8 mouse cellular contexts compared by ENCODE assay signal in genomic region chr13:4943046-4943445, GRCm38 (mm10).
DNase-seq lines count a peak whose midpoint lies in the region; ATAC-seq and TF ChIP-seq lines count a peak whose summit lies in the region.

No protein-coding gene starts in this region.

- ATAC-seq in embryonic facial prominence, embryonic 14.5 days (ENCODE audit: low read depth) = peak; percentile 41; the same call in 1 of the 2 replicates
- ATAC-seq in neural tube, embryonic 13.5 days (ENCODE audit: low read depth) = 0 out of 2 replicates have a peak, but pooled peaks have one; percentile 24

- peak overlapping the region; percentile 48 for H3K9ac ChIP-seq in embryonic facial prominence, embryonic 14.5 days (ENCODE audit: low read depth, low read length)
- no peak overlapping the region for H3K9ac ChIP-seq in neural tube, embryonic 13.5 days

- H3K4me2 ChIP-seq in embryonic facial prominence, embryonic 14.5 days (ENCODE audit: low read depth, low read length) = peak overlapping the region; percentile 56
- H3K4me2 ChIP-seq in neural tube, embryonic 13.5 days = peak overlapping the region; percentile 50

- H3K27me3 ChIP-seq in embryonic facial prominence, embryonic 14.5 days (replicated peaks; ENCODE audit: control insufficient read depth, insufficient read depth, low read length) = no peaks in the 10 kb centered on the region
- H3K27me3 ChIP-seq in limb, embryonic 10.5 days (ENCODE audit: low read depth, poor library complexity, severe bottlenecking) = no peaks in the 10 kb centered on the region
- no peaks in the 10 kb centered on the region for H3K27me3 ChIP-seq in neural tube, embryonic 13.5 days

- DNase-seq in lung, adult 2 months = no peak
- DNase-seq in lung, postnatal 10 days = no peak
- no peak for DNase-seq in embryonic facial prominence, embryonic 14.5 days (ENCODE audit: low spot score)
- DNase-seq in limb, embryonic 10.5 days (ENCODE audit: low spot score) = no peak
- no peak for DNase-seq in embryo, embryonic 10.5 days (ENCODE audit: low spot score)
- DNase-seq in right cerebral cortex, postnatal 14 days = no peak
- DNase-seq in spleen, adult 18-20 months = no peak

- no peak for TF ChIP-seq POLR2A in lung, adult 2 months (IDR thresholded peaks at IDR 0.05; ENCODE audit: borderline replicate concordance, extremely low read depth, low read depth, low read length)

- H3K4me1 ChIP-seq in lung, adult 2 months (ENCODE audit: control insufficient read depth, insufficient read depth, low read length) = no peaks in the 10 kb centered on the region
- no peaks in the 10 kb centered on the region for H3K4me1 ChIP-seq in embryonic facial prominence, embryonic 14.5 days (ENCODE audit: control insufficient read depth, insufficient read depth, low read length)
- no peaks in the 10 kb centered on the region for H3K4me1 ChIP-seq in limb, embryonic 10.5 days
- 0 out of 2 replicates have a peak, but pooled peaks cover 12% of the 10 kb centered on the region for H3K4me1 ChIP-seq in neural tube, embryonic 13.5 days (replicated peaks)

- H3K9me3 ChIP-seq in embryonic facial prominence, embryonic 14.5 days (ENCODE audit: control insufficient read depth, low read length) = no peaks in the 10 kb centered on the region
- no peaks in the 10 kb centered on the region for H3K9me3 ChIP-seq in limb, embryonic 10.5 days (replicated peaks)
- H3K9me3 ChIP-seq in neural tube, embryonic 13.5 days = no peaks in the 10 kb centered on the region

- WGBS in lung, adult 2 months = 19% methylated on average over 7 of the region's 7 CpGs
- 23% methylated on average over 7 of the region's 7 CpGs for WGBS in embryonic facial prominence, embryonic 14.5 days
- 35% methylated on average over 7 of the region's 7 CpGs for WGBS in limb, embryonic 10.5 days
- WGBS in neural tube, embryonic 13.5 days = 38% methylated on average over 7 of the region's 7 CpGs

- H3K27ac ChIP-seq in embryonic facial prominence, embryonic 14.5 days (replicated peaks; ENCODE audit: low read depth, low read length) = no peak overlapping the region
- peak overlapping the region; percentile 75; the same call in 1 of the 2 replicates for H3K27ac ChIP-seq in limb, embryonic 10.5 days
- H3K27ac ChIP-seq in neural tube, embryonic 13.5 days (replicated peaks) = no peak overlapping the region

- peak overlapping the region; percentile 56 for H3K4me3 ChIP-seq in lung, adult 2 months (replicated peaks; ENCODE audit: extremely low read depth, low read depth, low read length)
- H3K4me3 ChIP-seq in embryonic facial prominence, embryonic 14.5 days (ENCODE audit: low read depth, low read length) = peak overlapping the region; percentile 36
- peak overlapping the region; percentile 43 for H3K4me3 ChIP-seq in limb, embryonic 10.5 days
- peak overlapping the region; percentile 37 for H3K4me3 ChIP-seq in neural tube, embryonic 13.5 days

- H3K36me3 ChIP-seq in embryonic facial prominence, embryonic 14.5 days (ENCODE audit: control insufficient read depth, insufficient read depth, low read length) = no peaks in the 10 kb centered on the region
- no peaks in the 10 kb centered on the region for H3K36me3 ChIP-seq in limb, embryonic 10.5 days
- no peaks in the 10 kb centered on the region for H3K36me3 ChIP-seq in neural tube, embryonic 13.5 days

- TF ChIP-seq CTCF in lung, adult 2 months (IDR thresholded peaks at IDR 0.05; ENCODE audit: insufficient read depth, low read length) = no peak
